Comparison of ENCODE assay signal across 14 mouse cellular contexts in the genomic region with DNA sequence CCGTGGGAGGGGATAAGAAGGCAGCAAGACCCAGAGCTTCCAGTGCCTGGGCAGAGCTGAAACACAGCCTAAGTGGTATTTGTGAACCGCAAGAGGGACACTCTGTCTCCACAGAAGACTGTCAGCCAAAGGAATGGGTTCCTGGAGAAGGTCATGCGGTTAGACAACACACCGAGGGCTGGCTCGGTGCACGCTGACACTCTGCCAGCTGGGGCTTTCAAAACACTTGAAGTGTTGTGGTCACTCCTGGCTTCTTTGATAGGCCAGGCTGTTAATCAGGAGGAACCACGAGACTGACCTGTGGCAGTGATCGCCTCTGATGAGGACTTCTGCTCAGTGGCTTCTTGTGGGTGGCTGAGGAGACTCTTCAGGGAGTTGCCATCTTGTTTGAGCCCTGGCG. TPM values are rescaled to one million over a fixed set of nuclear protein-coding genes. Genes with fewer than 3 reads are reported as not detected.
DNase-seq lines count a peak whose midpoint lies in the region; ATAC-seq lines count a peak whose summit lies in the region.
"Had no signal": no experiment of that assay in that cellular context is flagged by ENCODE, and none has a peak within 500 bp of the region (broad histone marks: within the 10 kb centered on the region; RNA-seq: fewer than 3 reads in every experiment).

No protein-coding gene starts in this region.

- H3K4me2 ChIP-seq in heart, embryonic 14.5 days (ENCODE audit: low read length), result 0 out of 2 replicates have a peak overlapping the region, but pooled peaks have one; percentile 12
- H3K4me2 ChIP-seq: forebrain, embryonic 13.5 days; hindbrain, embryonic 15.5 days had no signal

- 0 out of 4 replicates have a peak overlapping the region, but pooled peaks of 1 of the 2 experiments have one; percentile 25 for H3K27ac ChIP-seq in heart, embryonic 14.5 days (replicated peaks in 1 of 2; ENCODE audit: control insufficient read depth in 1 of 2, insufficient read depth in 1 of 2, low read depth in 2 of 2, low read length in 2 of 2)
- H3K27ac ChIP-seq: forebrain, embryonic 13.5 days; hindbrain, embryonic 15.5 days; layer of hippocampus, adult 2 months; liver, embryonic 14.5 days had no signal

- H3K4me3 ChIP-seq in heart, embryonic 14.5 days (ENCODE audit: control insufficient read depth in 1 of 2, insufficient read depth in 1 of 2, low read depth in 1 of 2, low read length in 2 of 2), result no peak overlapping the region
- peak overlapping the region; percentile 1 for H3K4me3 ChIP-seq in megakaryocyte, embryonic 14.5 days (replicated peaks)
- H3K4me3 ChIP-seq: forebrain, embryonic 13.5 days; hindbrain, embryonic 15.5 days; layer of hippocampus, adult 2 months had no signal

- H3K9ac ChIP-seq in heart, embryonic 14.5 days (ENCODE audit: low read length), result no peak overlapping the region
- H3K9ac ChIP-seq: forebrain, embryonic 13.5 days; hindbrain, embryonic 15.5 days; liver, embryonic 14.5 days had no signal

- H3K4me1 ChIP-seq in heart, embryonic 14.5 days (ENCODE audit: control insufficient read depth in 2 of 2, insufficient read depth in 2 of 2, low read length in 2 of 2), result peaks cover 7 to 12% of the 10 kb centered on the region in 2 experiments
- H3K4me1 ChIP-seq in megakaryocyte, embryonic 14.5 days, result peaks cover 8% of the 10 kb centered on the region
- H3K4me1 ChIP-seq: forebrain, embryonic 13.5 days; hindbrain, embryonic 15.5 days had no signal

- DNase-seq in gastrocnemius, adult 18-20 months (ENCODE audit: low spot score), result peak; percentile 40
- no peak for DNase-seq in gastrocnemius, postnatal 4 days (ENCODE audit: low spot score in 2 of 2)
- DNase-seq in adipocyte (ENCODE audit: low spot score), result peak; percentile 52
- DNase-seq in neural tube, embryonic 10.5 days (ENCODE audit: extremely low spot score, low spot score), result no peak
- DNase-seq in kidney, postnatal 4 days, result no peak
- no peak for DNase-seq in left cerebral cortex, postnatal 4 days
- DNase-seq: cerebellum, adult 8-10 months; thymus, adult 2 months had no signal

- H3K27me3 ChIP-seq in heart, embryonic 14.5 days (ENCODE audit: control insufficient read depth, insufficient read depth, low read length), result peaks cover 4% of the 10 kb centered on the region
- H3K27me3 ChIP-seq in megakaryocyte, embryonic 14.5 days (replicated peaks), result peaks cover 16% of the 10 kb centered on the region
- H3K27me3 ChIP-seq: forebrain, embryonic 13.5 days had no signal

- intact Hi-C loops in left cerebral cortex, postnatal 4 days (cut with DNase I), result no loop called here

- no peaks in the 10 kb centered on the region; the same call in 1 of the 2 replicates for H3K9me3 ChIP-seq in heart, embryonic 14.5 days (ENCODE audit: control insufficient read depth, low read length)
- H3K9me3 ChIP-seq in megakaryocyte, embryonic 14.5 days, result peaks cover 5% of the 10 kb centered on the region
- H3K9me3 ChIP-seq: forebrain, embryonic 13.5 days; hindbrain, embryonic 15.5 days had no signal

- WGBS in heart, embryonic 14.5 days, result 34% methylated on average over 9 of the region's 9 CpGs

- H3K36me3 ChIP-seq in heart, embryonic 14.5 days (ENCODE audit: control insufficient read depth, insufficient read depth, low read length), result no peaks in the 10 kb centered on the region
- no peaks in the 10 kb centered on the region for H3K36me3 ChIP-seq in megakaryocyte, embryonic 14.5 days (replicated peaks; ENCODE audit: low read length)
- H3K36me3 ChIP-seq: hindbrain, embryonic 15.5 days had no signal

- no peak for ATAC-seq in heart, embryonic 14.5 days (ENCODE audit: insufficient number of reproducible peaks, insufficient read depth, low FRiP score, low read depth)
- ATAC-seq: forebrain, embryonic 13.5 days had no signal

RNA-seq across cellular contexts. Expression of a gene that starts 30.5 kb away (rescaled TPM):
- total RNA-seq in gastrocnemius, adult 18-20 months (2021), result 10 to 100 TPM; 36.7 to 38.5 TPM
- total RNA-seq in gastrocnemius, postnatal 4 days (2021), result 10 to 100 TPM; 53.7 to 65.8 TPM
- 35.0 and 35.1 TPM in 2 replicates for polyA plus RNA-seq in heart, embryonic 14.5 days (2014; fragmentation: Nextera tagmentation; extraction: Ambion mirVana)
- 4.3 and 11.4 TPM in 2 replicates for polyA plus RNA-seq in megakaryocyte, embryonic 14.5 days (2012; ENCODE audit: insufficient read depth, low replicate concordance)
- total RNA-seq in left cerebral cortex, postnatal 4 days (2021), result 10 to 100 TPM; 66.2 to 70.8 TPM

Comparison
In these comparisons a context has a peak if more than half of its experiments do, and no peak if none do; other contexts are left out.
1. DNase-seq: peak in gastrocnemius, adult 18-20 months (single experiment) and adipocyte (single experiment); none in gastrocnemius, postnatal 4 days (0 of 2), neural tube, embryonic 10.5 days (single experiment), kidney, postnatal 4 days (0 of 2) and left cerebral cortex, postnatal 4 days (single experiment).